8 mouse cellular contexts compared by ENCODE assay signal in genomic region chr1:157536471-157536870, GRCm38 (mm10). TPM values are rescaled to one million over a fixed set of nuclear protein-coding genes. Genes with fewer than 3 reads are reported as not detected.
A peak's percentile ranks its signal among the peaks of the same experiment; 100 is the strongest.
DNase-seq lines count a peak whose midpoint lies in the region; ATAC-seq and TF ChIP-seq lines count a peak whose summit lies in the region.

No protein-coding gene starts in this region.

- 9% methylated on average over 6 of the region's 6 CpGs for WGBS in forebrain, embryonic 15.5 days
- whole genome bisulfite sequencing in intestine, embryonic 15.5 days: 12% methylated on average over 6 of the region's 6 CpGs
- 8% methylated on average over 6 of the region's 6 CpGs for WGBS in lung, postnatal 0 days

- TF ChIP-seq EP300 in lung, postnatal 0 days (IDR thresholded peaks at IDR 0.05): no peak

- ATAC-seq in forebrain, embryonic 15.5 days (replicated peaks): peak; percentile 79
- peak; percentile 8; the same call in 1 of the 2 replicates for ATAC-seq in intestine, embryonic 15.5 days
- 0 out of 2 replicates have a peak, but pooled peaks have one; percentile 11 for ATAC-seq in lung, postnatal 0 days

- H3K9me3 ChIP-seq in forebrain, embryonic 15.5 days: no peaks in the 10 kb centered on the region
- H3K9me3 ChIP-seq in intestine, embryonic 15.5 days: no peaks in the 10 kb centered on the region
- H3K9me3 ChIP-seq in lung, postnatal 0 days (ENCODE audit: low read length): no peaks in the 10 kb centered on the region

- H3K4me3 ChIP-seq in forebrain, embryonic 15.5 days: no peak overlapping the region
- H3K4me3 ChIP-seq in intestine, embryonic 15.5 days (replicated peaks): no peak overlapping the region
- H3K4me3 ChIP-seq in lung, postnatal 0 days (ENCODE audit: low read depth, low read length): no peak overlapping the region

- no peak overlapping the region for H3K4me2 ChIP-seq in forebrain, embryonic 15.5 days (replicated peaks)
- H3K4me2 ChIP-seq in intestine, embryonic 15.5 days (replicated peaks): no peak overlapping the region
- H3K4me2 ChIP-seq in lung, postnatal 0 days (replicated peaks; ENCODE audit: low read depth, low read length): no peak overlapping the region

- DNase-seq in adrenal gland, adult (ENCODE audit: inconsistent age in 2 of 2, low spot score in 1 of 2): peak; percentile 20 to 82
- no peak for DNase-seq in adrenal gland, adult 8-10 months
- DNase-seq in urinary bladder, postnatal 14 days (ENCODE audit: low spot score): peak; percentile 34
- DNase-seq in urinary bladder, postnatal 4 days (ENCODE audit: low spot score in 2 of 2): no peak
- DNase-seq in lung, postnatal 0 days (ENCODE audit: low spot score): peak; percentile 69
- DNase-seq in skeletal muscle tissue, adult 2 months (ENCODE audit: low read depth, low spot score): peak; percentile 14

- no peak overlapping the region for H3K9ac ChIP-seq in forebrain, embryonic 15.5 days (replicated peaks)
- no peak overlapping the region for H3K9ac ChIP-seq in intestine, embryonic 15.5 days
- H3K9ac ChIP-seq in lung, postnatal 0 days (replicated peaks; ENCODE audit: low read depth): no peak overlapping the region

- H3K36me3 ChIP-seq in forebrain, embryonic 15.5 days: no peaks in the 10 kb centered on the region
- no peaks in the 10 kb centered on the region for H3K36me3 ChIP-seq in intestine, embryonic 15.5 days
- H3K36me3 ChIP-seq in lung, postnatal 0 days (ENCODE audit: insufficient read depth, low read length): no peaks in the 10 kb centered on the region

- no peaks in the 10 kb centered on the region for H3K27me3 ChIP-seq in forebrain, embryonic 15.5 days
- no peaks in the 10 kb centered on the region for H3K27me3 ChIP-seq in intestine, embryonic 15.5 days (replicated peaks)
- H3K27me3 ChIP-seq in lung, postnatal 0 days (replicated peaks; ENCODE audit: insufficient read depth, low read length): no peaks in the 10 kb centered on the region

- peak; percentile 90 for TF ChIP-seq CTCF in lung, postnatal 0 days (IDR thresholded peaks at IDR 0.05)

- H3K27ac ChIP-seq in forebrain, embryonic 15.5 days (replicated peaks): no peak overlapping the region
- no peak overlapping the region for H3K27ac ChIP-seq in intestine, embryonic 15.5 days
- no peak overlapping the region for H3K27ac ChIP-seq in lung, postnatal 0 days (ENCODE audit: low read length)

- H3K4me1 ChIP-seq in forebrain, embryonic 15.5 days: peaks cover 10% of the 10 kb centered on the region
- H3K4me1 ChIP-seq in intestine, embryonic 15.5 days (replicated peaks): no peaks in the 10 kb centered on the region
- no peaks in the 10 kb centered on the region for H3K4me1 ChIP-seq in lung, postnatal 0 days (ENCODE audit: insufficient read depth, low read depth, low read length)

RNA-seq across cellular contexts. Expression of gene Sec16b, which starts 29.9 kb away (rescaled TPM):
- 1 to 10 TPM; 1.5 to 1.9 (median 1.7) TPM for total RNA-seq in adrenal gland, adult 8-10 months (2022)
- polyA plus RNA-seq in forebrain, embryonic 15.5 days (2015; fragmentation: Nextera tagmentation; extraction: Ambion mirVana): 0.34 and 0.38 TPM in 2 replicates
- 12.1 and 12.9 TPM in 2 replicates for polyA plus RNA-seq in intestine, embryonic 15.5 days (2015; fragmentation: Nextera tagmentation; extraction: Ambion mirVana)
- 0.87 and 1.2 TPM in 2 replicates for polyA plus RNA-seq in lung, postnatal 0 days (2015; fragmentation: Nextera tagmentation; extraction: Ambion mirVana)

Comparison
In these comparisons a context has a peak if more than half of its experiments do, and no peak if none do; other contexts are left out.
1. DNase-seq: peak in adrenal gland, adult (2 of 2), urinary bladder, postnatal 14 days (single experiment), lung, postnatal 0 days (single experiment) and skeletal muscle tissue, adult 2 months (single experiment); none in adrenal gland, adult 8-10 months (single experiment) and urinary bladder, postnatal 4 days (0 of 2).
2. ATAC-seq: peak in every context shown above with its lines; median percentile 79 in forebrain, embryonic 15.5 days; 11 in lung, postnatal 0 days; 8 in intestine, embryonic 15.5 days.